Mouse (Mus musculus) liver, adult 2 months (tissue): ENCODE measurements around the gene Abi1.

Experiments used
- CTCF ChIP-seq: fragments of 200-500 bp; IDR thresholded peaks from 2 replicates; pipeline ENCODE4 v1.5.1; 2011; ENCODE audit warnings: low read depth, low read length, control low read depth
- POLR2A ChIP-seq: fragments of 200-500 bp; IDR thresholded peaks from 2 replicates; pipeline ENCODE4 v1.6.1; 2011; ENCODE audit warnings: low read length, control low read depth; ENCODE audit not compliant: insufficient read depth; ENCODE audit errors: extremely low read depth

- TF ChIP-seq POLR2A (no peak), CTCF (no peak)
Observed at GRCm38 (mm10) chr2:23084540-23084939, 44.5 kb upstream of the Abi1 start.
